Mouse (Mus musculus) embryonic fibroblast, embryonic 13.5 days (primary cell): ENCODE results near the gene Tprkb.
"Not testable (repeated sequence)": the region's sequence is repeated elsewhere in the genome, so short reads cannot be mapped to it uniquely, and the experiment has no call there.

Source experiments
- CTCF ChIP-seq: IDR thresholded peaks from 2 replicates; pipeline ENCODE4 v1.5.1; 2011; ENCODE audit warnings: mild to moderate bottlenecking, control low read depth, low read length, moderate library complexity, borderline replicate concordance; ENCODE audit not compliant: insufficient read depth
- POLR2A ChIP-seq: IDR thresholded peaks from 2 replicates; pipeline ENCODE4 v1.6.1; 2011; ENCODE audit warnings: low read depth, mild to moderate bottlenecking, control low read depth, low read length, moderate library complexity

DNA sequence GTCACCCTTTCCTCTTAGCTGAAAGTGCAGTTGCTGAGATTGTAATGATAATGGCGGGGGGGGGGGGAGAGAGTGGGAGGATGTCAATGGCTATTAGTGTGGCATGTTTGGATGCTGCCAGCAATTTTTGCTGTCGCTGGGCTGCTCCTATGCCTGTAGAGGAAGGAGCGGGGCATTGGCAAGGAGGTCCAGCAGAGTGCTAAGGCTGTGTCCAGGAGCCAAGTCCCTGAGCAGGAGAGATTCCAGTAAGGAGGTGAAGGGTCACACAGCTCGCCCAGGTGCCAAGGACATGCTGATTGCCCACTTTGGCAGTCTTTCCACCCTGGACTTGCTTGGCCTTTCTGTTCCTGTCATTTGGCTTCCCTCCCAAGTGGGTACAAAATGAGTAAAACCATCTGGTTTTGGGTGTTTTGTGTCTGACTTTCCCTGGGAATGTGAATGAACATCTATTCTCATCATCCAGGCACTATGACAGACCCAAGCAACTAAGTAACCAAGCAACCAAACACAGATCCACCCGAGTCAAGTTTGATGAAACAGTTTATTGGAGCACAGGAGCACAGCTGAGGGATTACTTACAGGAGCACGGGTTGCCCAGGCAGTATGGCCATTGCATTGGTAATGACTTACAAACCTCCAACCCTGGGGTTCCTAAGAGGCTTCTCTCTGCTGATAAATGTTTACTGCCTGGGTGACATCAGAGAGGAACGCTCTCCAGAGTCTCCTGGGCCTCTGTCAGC is 46.6 kb upstream of the Tprkb start:
- not testable (repeated sequence) for TF ChIP-seq POLR2A, CTCF
